ENCODE assay signal across 28 mouse cellular contexts in the genomic region with DNA sequence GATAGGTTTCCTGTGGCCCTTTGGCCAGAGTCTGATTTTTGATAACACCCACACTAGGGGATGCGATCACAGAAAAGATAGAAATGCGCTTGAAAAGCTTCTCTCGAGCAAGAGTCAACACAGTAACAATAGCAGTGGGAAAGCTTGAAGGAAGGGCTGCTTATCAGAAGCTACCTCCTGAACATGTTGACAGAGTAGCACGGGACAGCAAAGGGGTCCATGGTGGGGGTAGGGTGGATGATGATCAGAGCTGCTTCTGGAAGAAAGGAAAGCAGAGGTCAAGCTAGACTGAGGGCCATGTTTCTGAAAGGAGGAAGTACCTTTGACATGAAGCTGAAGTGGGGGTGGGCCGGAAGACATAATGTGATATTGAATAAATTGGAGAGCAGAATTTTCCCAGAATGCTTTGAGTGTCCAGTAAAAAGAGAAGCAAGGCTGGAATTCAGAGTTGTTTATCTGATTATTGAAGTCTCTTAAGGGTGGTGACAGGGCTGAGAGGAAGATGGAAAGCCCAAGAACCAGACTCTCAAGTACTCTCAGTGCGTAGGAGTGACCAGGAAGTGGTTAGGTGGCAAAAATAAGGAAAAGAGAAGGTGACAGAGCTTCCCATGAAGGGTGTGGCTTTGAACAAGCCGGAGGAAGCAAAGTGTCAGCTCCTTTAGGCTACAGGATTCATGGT. TPM values are rescaled to one million over a fixed set of nuclear protein-coding genes. Genes with fewer than 3 reads are reported as not detected.
DNase-seq lines count a peak whose midpoint lies in the region; ATAC-seq and TF ChIP-seq lines count a peak whose summit lies in the region.
"Had no signal": no experiment of that assay in that cellular context is flagged by ENCODE, and none has a peak within 500 bp of the region (broad histone marks: within the 10 kb centered on the region; RNA-seq: fewer than 3 reads in every experiment).

No protein-coding gene starts in this region.

- H3K36me3 ChIP-seq in liver, embryonic 11.5 days (ENCODE audit: control insufficient read depth, insufficient read depth, low read length): no peaks in the 10 kb centered on the region
- no peaks in the 10 kb centered on the region for H3K36me3 ChIP-seq in liver, postnatal 0 days (replicated peaks; ENCODE audit: insufficient read depth, low read length)
- H3K36me3 ChIP-seq in kidney, embryonic 16.5 days (ENCODE audit: insufficient read depth, low read length): no peaks in the 10 kb centered on the region
- H3K36me3 ChIP-seq: embryonic facial prominence, embryonic 12.5 days; forebrain, embryonic 12.5 days; hindbrain, embryonic 15.5 days; intestine, embryonic 15.5 days; limb, embryonic 10.5 days; stomach, embryonic 15.5 days had no signal

- H3K4me2 ChIP-seq in liver, embryonic 11.5 days: peak overlapping the region; percentile 16; the same call in 1 of the 2 replicates
- H3K4me2 ChIP-seq in liver, postnatal 0 days (ENCODE audit: low read depth, low read length): no peak overlapping the region
- H3K4me2 ChIP-seq in kidney, embryonic 16.5 days (replicated peaks; ENCODE audit: low read depth, low read length): no peak overlapping the region
- H3K4me2 ChIP-seq: embryonic facial prominence, embryonic 12.5 days; forebrain, embryonic 12.5 days; hindbrain, embryonic 15.5 days; intestine, embryonic 15.5 days; stomach, embryonic 15.5 days had no signal

- H3K4me1 ChIP-seq in liver, embryonic 11.5 days (replicated peaks; ENCODE audit: control insufficient read depth, insufficient read depth, low read length): peaks cover 2% of the 10 kb centered on the region; the same call in 1 of the 2 replicates
- H3K4me1 ChIP-seq in liver, postnatal 0 days (ENCODE audit: insufficient read depth): peaks cover 4% of the 10 kb centered on the region; the same call in 1 of the 2 replicates
- H3K4me1 ChIP-seq in kidney, embryonic 16.5 days (ENCODE audit: insufficient read depth, low read length): no peaks in the 10 kb centered on the region; the same call in 1 of the 2 replicates
- H3K4me1 ChIP-seq: intestine, embryonic 15.5 days; limb, embryonic 10.5 days; stomach, embryonic 15.5 days had no signal

- WGBS in liver, embryonic 11.5 days: 42% methylated on average over 7 of the region's 7 CpGs
- 52% methylated on average over 7 of the region's 7 CpGs for WGBS in liver, postnatal 0 days (ENCODE audit: insufficient replicate concordance)
- 82% methylated on average over 7 of the region's 7 CpGs for WGBS in kidney, embryonic 16.5 days

- H3K4me3 ChIP-seq in liver, embryonic 11.5 days (ENCODE audit: low read depth, low read length): no peak overlapping the region
- H3K4me3 ChIP-seq in liver, postnatal 0 days (ENCODE audit: low read depth, low read length): no peak overlapping the region
- H3K4me3 ChIP-seq in kidney, embryonic 16.5 days (ENCODE audit: low read length): no peak overlapping the region
- H3K4me3 ChIP-seq: embryonic facial prominence, embryonic 12.5 days; forebrain, embryonic 12.5 days; hindbrain, embryonic 15.5 days; intestine, embryonic 15.5 days; left cerebral cortex, adult 2 months; limb, embryonic 10.5 days; myocyte; stomach, embryonic 15.5 days had no signal

- no peak overlapping the region; the same call in 1 of the 2 replicates for H3K9ac ChIP-seq in liver, embryonic 11.5 days (ENCODE audit: low read depth, low read length)
- H3K9ac ChIP-seq in liver, postnatal 0 days (replicated peaks): no peak overlapping the region
- no peak overlapping the region for H3K9ac ChIP-seq in kidney, embryonic 16.5 days (replicated peaks; ENCODE audit: low read length)
- H3K9ac ChIP-seq: embryonic facial prominence, embryonic 12.5 days; forebrain, embryonic 12.5 days; hindbrain, embryonic 15.5 days; intestine, embryonic 15.5 days; stomach, embryonic 15.5 days had no signal

- H3K9me3 ChIP-seq in liver, embryonic 11.5 days (ENCODE audit: control insufficient read depth, low read length): no peaks in the 10 kb centered on the region
- no peaks in the 10 kb centered on the region for H3K9me3 ChIP-seq in liver, postnatal 0 days (ENCODE audit: low read length)
- H3K9me3 ChIP-seq in kidney, embryonic 16.5 days (ENCODE audit: low read length): no peaks in the 10 kb centered on the region
- H3K9me3 ChIP-seq: embryonic facial prominence, embryonic 12.5 days; forebrain, embryonic 12.5 days; hindbrain, embryonic 15.5 days; intestine, embryonic 15.5 days; limb, embryonic 10.5 days; stomach, embryonic 15.5 days had no signal

- no peak for DNase-seq in liver, embryonic 11.5 days (ENCODE audit: low spot score)
- no peak for DNase-seq in liver
- DNase-seq in liver, postnatal 0 days: no peak
- peak; percentile 26 for DNase-seq in lung, postnatal 25 days (ENCODE audit: low spot score)
- DNase-seq in yolk sac, embryonic 10.5 days (ENCODE audit: low spot score): peak; percentile 48
- no peak for DNase-seq in cerebellum, postnatal 25 days
- DNase-seq in thymus, postnatal 36 days: no peak
- DNase-seq: adrenal gland, postnatal 25 days; cerebellum, adult 9-10 months; kidney, postnatal 36 days; right cerebral cortex, adult 18-20 months; thymus, adult 18-20 months; thymus, postnatal 4 days had no signal

- no peak for TF ChIP-seq CTCF in liver, postnatal 0 days (IDR thresholded peaks at IDR 0.05; ENCODE audit: low read depth)

- ATAC-seq in liver, embryonic 11.5 days (replicated peaks; ENCODE audit: low FRiP score): no peak
- no peak for ATAC-seq in liver, postnatal 0 days
- ATAC-seq in kidney, embryonic 16.5 days (ENCODE audit: low FRiP score, low TSS enrichment): no peak
- ATAC-seq: intestine, embryonic 15.5 days; midbrain, embryonic 16.5 days had no signal

- no peak for TF ChIP-seq EP300 in liver, postnatal 0 days (IDR thresholded peaks at IDR 0.05; ENCODE audit: low read depth)

- H3K27ac ChIP-seq in liver, embryonic 11.5 days (ENCODE audit: low read depth, low read length): no peak overlapping the region; the same call in 1 of the 2 replicates
- H3K27ac ChIP-seq in liver, postnatal 0 days (ENCODE audit: low read depth): 0 out of 2 replicates have a peak overlapping the region, but pooled peaks have one; percentile 11
- H3K27ac ChIP-seq in kidney, embryonic 16.5 days (ENCODE audit: low read length): no peak overlapping the region
- H3K27ac ChIP-seq: embryonic facial prominence, embryonic 12.5 days; forebrain, embryonic 12.5 days; hindbrain, embryonic 15.5 days; intestine, embryonic 15.5 days; left cerebral cortex, adult 2 months; limb, embryonic 10.5 days; stomach, embryonic 15.5 days had no signal

- no peaks in the 10 kb centered on the region for H3K27me3 ChIP-seq in liver, embryonic 11.5 days (replicated peaks; ENCODE audit: control insufficient read depth, insufficient read depth, low read length)
- no peaks in the 10 kb centered on the region for H3K27me3 ChIP-seq in liver, postnatal 0 days (ENCODE audit: insufficient read depth, low read length)
- H3K27me3 ChIP-seq in kidney, embryonic 16.5 days (ENCODE audit: insufficient read depth, low read length): no peaks in the 10 kb centered on the region
- H3K27me3 ChIP-seq: embryonic facial prominence, embryonic 12.5 days; forebrain, embryonic 12.5 days; hindbrain, embryonic 15.5 days; intestine, embryonic 15.5 days; stomach, embryonic 15.5 days had no signal

RNA-seq across cellular contexts. Expression of gene Slc9a6, which starts 2.4 kb away (rescaled TPM):
- polyA plus RNA-seq in liver, embryonic 11.5 days (2014; fragmentation: Nextera tagmentation; extraction: Ambion mirVana): 6.8 and 7.3 TPM in 2 replicates
- 3.7 and 4.0 TPM in 2 replicates for polyA plus RNA-seq in liver, postnatal 0 days (2015; fragmentation: Nextera tagmentation; extraction: Ambion mirVana)
- 13.1 and 13.5 TPM in 2 replicates for polyA plus RNA-seq in kidney, embryonic 16.5 days (2015; fragmentation: Nextera tagmentation; extraction: Ambion mirVana)

RNA-seq across cellular contexts. Expression of gene Mmgt1, which starts 9.3 kb away (rescaled TPM):
- polyA plus RNA-seq in liver, embryonic 11.5 days (2014; fragmentation: Nextera tagmentation; extraction: Ambion mirVana): 20.2 and 25.0 TPM in 2 replicates
- 4.8 and 5.0 TPM in 2 replicates for polyA plus RNA-seq in liver, postnatal 0 days (2015; fragmentation: Nextera tagmentation; extraction: Ambion mirVana)
- 28.7 and 32.5 TPM in 2 replicates for polyA plus RNA-seq in kidney, embryonic 16.5 days (2015; fragmentation: Nextera tagmentation; extraction: Ambion mirVana)

RNA-seq across cellular contexts. Expression of gene Gm648, which starts 57.8 kb away (rescaled TPM):
- not detected in 2 replicates for polyA plus RNA-seq in liver, embryonic 11.5 days (2014; fragmentation: Nextera tagmentation; extraction: Ambion mirVana)
- polyA plus RNA-seq in liver, postnatal 0 days (2015; fragmentation: Nextera tagmentation; extraction: Ambion mirVana): not detected in 2 replicates
- not detected in 2 replicates for polyA plus RNA-seq in kidney, embryonic 16.5 days (2015; fragmentation: Nextera tagmentation; extraction: Ambion mirVana)
- polyA plus RNA-seq: embryonic facial prominence, embryonic 12.5 days; heart, postnatal 0 days; hindbrain, embryonic 15.5 days; kidney, embryonic 14.5 days; liver, adult 2 months; lung, embryonic 16.5 days; midbrain, embryonic 16.5 days; neural tube, embryonic 14.5 days; stomach, embryonic 15.5 days had no signal

Comparison
In these comparisons a context has a peak if more than half of its experiments do, and no peak if none do; other contexts are left out.
1. DNase-seq: peak in lung, postnatal 25 days (single experiment) and yolk sac, embryonic 10.5 days (single experiment); none in liver, embryonic 11.5 days (single experiment), liver (single experiment), liver, postnatal 0 days (single experiment), cerebellum, postnatal 25 days (0 of 2) and thymus, postnatal 36 days (0 of 2).